Comparison of ENCODE assay signal across 8 mouse cellular contexts in the genomic region with DNA sequence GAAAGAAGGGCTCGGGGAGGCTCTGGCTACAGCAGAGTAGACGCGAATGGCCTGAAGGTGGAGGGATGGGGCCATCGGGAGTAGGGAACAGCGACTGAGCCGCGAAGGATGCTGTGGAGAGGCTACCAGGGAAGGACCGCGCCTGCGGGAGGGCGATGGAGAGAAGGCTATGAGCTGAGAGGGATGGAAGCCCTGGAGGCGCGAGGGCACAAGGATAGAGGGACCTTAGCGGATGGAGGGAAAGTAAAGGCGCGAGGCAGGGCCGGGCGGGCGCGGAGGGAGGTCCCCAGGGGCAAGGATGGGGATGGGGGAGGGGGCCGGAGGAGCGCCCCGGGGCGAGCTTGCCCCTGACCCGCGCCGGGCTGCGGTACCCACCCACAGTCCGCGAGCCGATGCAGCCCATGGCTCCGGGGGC. TPM values are rescaled to one million over a fixed set of nuclear protein-coding genes. Genes with fewer than 3 reads are reported as not detected.
DNase-seq lines count a peak whose midpoint lies in the region; ATAC-seq and TF ChIP-seq lines count a peak whose summit lies in the region.
"Had no signal": no experiment of that assay in that cellular context is flagged by ENCODE, and none has a peak within 500 bp of the region (broad histone marks: within the 10 kb centered on the region; RNA-seq: fewer than 3 reads in every experiment).

No protein-coding gene starts in this region.

- intact Hi-C loops in left cerebral cortex, postnatal 4 days (cut with DNase I), result loop anchor here (5.0 kb wide), 1 partner anchor 42 kb away; no protein-coding TSS in a partner anchor

- TF ChIP-seq POLR2A in brain, embryonic 14.5 days (IDR thresholded peaks at IDR 0.05; ENCODE audit: borderline replicate concordance, extremely low read depth, insufficient read depth, insufficient read length, poor library complexity, severe bottlenecking), result no peak

- H3K4me2 ChIP-seq in forebrain, embryonic 12.5 days, result peak overlapping the region; percentile 91
- peak overlapping the region; percentile 91 for H3K4me2 ChIP-seq in intestine, embryonic 14.5 days (ENCODE audit: low read length)
- H3K4me2 ChIP-seq in midbrain, embryonic 12.5 days (replicated peaks), result peak overlapping the region; percentile 92

- under 1% methylated on average over 16 of the region's 32 CpGs for WGBS in forebrain, embryonic 12.5 days
- WGBS in intestine, embryonic 14.5 days, result 0% methylated on average over 16 of the region's 32 CpGs
- WGBS in midbrain, embryonic 12.5 days, result under 1% methylated on average over 20 of the region's 32 CpGs

- no peak for TF ChIP-seq CTCF in brain, embryonic 14.5 days (IDR thresholded peaks at IDR 0.05; ENCODE audit: borderline replicate concordance, extremely low read depth, insufficient read depth, insufficient read length)

- peak; percentile 85 for ATAC-seq in forebrain, embryonic 12.5 days (ENCODE audit: low FRiP score)
- peak; percentile 65 for ATAC-seq in intestine, embryonic 14.5 days (replicated peaks; ENCODE audit: low FRiP score, low TSS enrichment, low read depth)
- ATAC-seq in midbrain, embryonic 12.5 days (ENCODE audit: low FRiP score, low read depth), result peak; percentile 80

- peak overlapping the region; percentile 82 for H3K9ac ChIP-seq in forebrain, embryonic 12.5 days
- H3K9ac ChIP-seq in intestine, embryonic 14.5 days (ENCODE audit: low read length), result peak overlapping the region; percentile 40
- peak overlapping the region; percentile 83 for H3K9ac ChIP-seq in midbrain, embryonic 12.5 days (replicated peaks)

- peak overlapping the region; percentile 91 for H3K27ac ChIP-seq in forebrain, embryonic 12.5 days
- H3K27ac ChIP-seq in intestine, embryonic 14.5 days (ENCODE audit: low read depth), result no peak overlapping the region
- peak overlapping the region; percentile 90 for H3K27ac ChIP-seq in midbrain, embryonic 12.5 days (replicated peaks)
- H3K27ac ChIP-seq: macrophage had no signal

- no peaks in the 10 kb centered on the region for H3K9me3 ChIP-seq in forebrain, embryonic 12.5 days
- H3K9me3 ChIP-seq in intestine, embryonic 14.5 days (ENCODE audit: control insufficient read depth, low read length), result no peaks in the 10 kb centered on the region
- H3K9me3 ChIP-seq in midbrain, embryonic 12.5 days, result no peaks in the 10 kb centered on the region

- no peaks in the 10 kb centered on the region; the same call in 1 of the 2 replicates for H3K36me3 ChIP-seq in forebrain, embryonic 12.5 days (replicated peaks)
- no peaks in the 10 kb centered on the region for H3K36me3 ChIP-seq in intestine, embryonic 14.5 days (ENCODE audit: control insufficient read depth, insufficient read depth, low read length)
- H3K36me3 ChIP-seq in midbrain, embryonic 12.5 days, result no peaks in the 10 kb centered on the region; the same call in 1 of the 2 replicates

- H3K4me1 ChIP-seq in forebrain, embryonic 12.5 days, result peaks cover 22% of the 10 kb centered on the region; the same call in 1 of the 2 replicates
- peaks cover 7% of the 10 kb centered on the region; the same call in 1 of the 2 replicates for H3K4me1 ChIP-seq in intestine, embryonic 14.5 days (replicated peaks; ENCODE audit: control insufficient read depth, insufficient read depth, low read length)
- peaks cover 15% of the 10 kb centered on the region for H3K4me1 ChIP-seq in midbrain, embryonic 12.5 days

- no peaks in the 10 kb centered on the region for H3K27me3 ChIP-seq in forebrain, embryonic 12.5 days
- peaks cover 51% of the 10 kb centered on the region for H3K27me3 ChIP-seq in intestine, embryonic 14.5 days (replicated peaks; ENCODE audit: control insufficient read depth, insufficient read depth, low read length)
- peaks cover 25% of the 10 kb centered on the region for H3K27me3 ChIP-seq in midbrain, embryonic 12.5 days

- peak; percentile 47 for DNase-seq in left cerebral cortex, postnatal 4 days
- no peak for DNase-seq in left cerebral cortex, adult 9 months (ENCODE audit: low spot score in 2 of 2)
- peak; percentile 63 for DNase-seq in brain, embryonic 14.5 days (ENCODE audit: low read depth)
- DNase-seq in intestine, embryonic 14.5 days (ENCODE audit: low spot score), result peak; percentile 71
- DNase-seq in testis, postnatal 14 days (ENCODE audit: low spot score), result peak; percentile 28

- H3K4me3 ChIP-seq in forebrain, embryonic 12.5 days (replicated peaks), result peak overlapping the region; percentile 81
- peak overlapping the region; percentile 56 for H3K4me3 ChIP-seq in intestine, embryonic 14.5 days (ENCODE audit: low read depth, low read length)
- peak overlapping the region; percentile 71 for H3K4me3 ChIP-seq in midbrain, embryonic 12.5 days

RNA-seq across cellular contexts. Expression of a gene that starts 0.4 kb away (rescaled TPM):
- 10 to 100 TPM; 83.4 to 92.0 TPM for total RNA-seq in left cerebral cortex, postnatal 4 days (2021)
- polyA plus RNA-seq in brain, embryonic 14.5 days (2012; rRNA removed), result 30.9 and 37.9 TPM in 2 replicates
- 3.6 and 4.7 TPM in 2 replicates for polyA plus RNA-seq in forebrain, embryonic 12.5 days (2016; fragmentation: Nextera tagmentation; extraction: Ambion mirVana)
- 0.30 and 0.32 TPM in 2 replicates for polyA plus RNA-seq in intestine, embryonic 14.5 days (2014; fragmentation: Nextera tagmentation; extraction: Ambion mirVana)
- polyA plus RNA-seq in midbrain, embryonic 12.5 days (2016; fragmentation: Nextera tagmentation; extraction: Ambion mirVana), result 4.2 and 4.9 TPM in 2 replicates
- polyA plus RNA-seq: macrophage had no signal

RNA-seq across cellular contexts. Expression of a gene that starts 25.4 kb away (rescaled TPM):
- total RNA-seq in left cerebral cortex, postnatal 4 days (2021), result 10 to 100 TPM; 43.9 to 49.8 TPM
- polyA plus RNA-seq in brain, embryonic 14.5 days (2012; rRNA removed), result 59.5 and 76.3 TPM in 2 replicates
- polyA plus RNA-seq in forebrain, embryonic 12.5 days (2016; fragmentation: Nextera tagmentation; extraction: Ambion mirVana), result 66.6 and 71.1 TPM in 2 replicates
- 112 and 115 TPM in 2 replicates for polyA plus RNA-seq in intestine, embryonic 14.5 days (2014; fragmentation: Nextera tagmentation; extraction: Ambion mirVana)
- polyA plus RNA-seq in midbrain, embryonic 12.5 days (2016; fragmentation: Nextera tagmentation; extraction: Ambion mirVana), result 66.7 and 71.5 TPM in 2 replicates

RNA-seq across cellular contexts. Expression of a gene that starts 37.6 kb away (rescaled TPM):
- total RNA-seq in left cerebral cortex, postnatal 4 days (2021), result 1 to 10 TPM; 6.6 to 7.7 TPM
- polyA plus RNA-seq in brain, embryonic 14.5 days (2012; rRNA removed), result 11.0 and 12.0 TPM in 2 replicates
- 1.7 and 2.2 TPM in 2 replicates for polyA plus RNA-seq in forebrain, embryonic 12.5 days (2016; fragmentation: Nextera tagmentation; extraction: Ambion mirVana)
- polyA plus RNA-seq in intestine, embryonic 14.5 days (2014; fragmentation: Nextera tagmentation; extraction: Ambion mirVana), result 0.12 and 0.22 TPM in 2 replicates
- polyA plus RNA-seq in midbrain, embryonic 12.5 days (2016; fragmentation: Nextera tagmentation; extraction: Ambion mirVana), result 1.3 and 1.8 TPM in 2 replicates

RNA-seq across cellular contexts. Expression of a gene that starts 49.0 kb away (rescaled TPM):
- under 1 TPM; 0.14 to 0.18 TPM for total RNA-seq in left cerebral cortex, postnatal 4 days (2021)
- 1.2 and 1.3 TPM in 2 replicates for polyA plus RNA-seq in brain, embryonic 14.5 days (2012; rRNA removed)
- polyA plus RNA-seq in forebrain, embryonic 12.5 days (2016; fragmentation: Nextera tagmentation; extraction: Ambion mirVana), result 0.69 and 1.4 TPM in 2 replicates
- polyA plus RNA-seq in intestine, embryonic 14.5 days (2014; fragmentation: Nextera tagmentation; extraction: Ambion mirVana), result 2.5 and 2.6 TPM in 2 replicates
- polyA plus RNA-seq in midbrain, embryonic 12.5 days (2016; fragmentation: Nextera tagmentation; extraction: Ambion mirVana), result 0.81 and 1.3 TPM in 2 replicates
- polyA plus RNA-seq: macrophage had no signal

RNA-seq across cellular contexts. Expression of a gene that starts 59.3 kb away (rescaled TPM):
- 10 to 100 TPM; 45.5 to 49.7 TPM for total RNA-seq in left cerebral cortex, postnatal 4 days (2021)
- 76.1 and 101 TPM in 2 replicates for polyA plus RNA-seq in brain, embryonic 14.5 days (2012; rRNA removed)
- polyA plus RNA-seq in forebrain, embryonic 12.5 days (2016; fragmentation: Nextera tagmentation; extraction: Ambion mirVana), result 74.0 and 79.8 TPM in 2 replicates
- polyA plus RNA-seq in intestine, embryonic 14.5 days (2014; fragmentation: Nextera tagmentation; extraction: Ambion mirVana), result 53.0 and 59.5 TPM in 2 replicates
- polyA plus RNA-seq in midbrain, embryonic 12.5 days (2016; fragmentation: Nextera tagmentation; extraction: Ambion mirVana), result 76.0 and 79.5 TPM in 2 replicates

Comparison
In these comparisons a context has a peak if more than half of its experiments do, and no peak if none do; other contexts are left out.
1. DNase-seq: peak in left cerebral cortex, postnatal 4 days (single experiment), brain, embryonic 14.5 days (single experiment), intestine, embryonic 14.5 days (single experiment) and testis, postnatal 14 days (single experiment); none in left cerebral cortex, adult 9 months (0 of 2).
2. Peak in every context shown above with its lines, with median percentiles within 50 percentile points of each other: ATAC-seq, H3K4me2 ChIP-seq, H3K4me3 ChIP-seq and H3K9ac ChIP-seq.